Mouse (Mus musculus) kidney, adult 11 months (tissue): ENCODE results near the gene A530016L24Rik.

Experiments
- DNase-seq: peaks from one replicate; pipeline ENCODE4 v3.0.0; 2022

The A530016L24Rik gene

GRCm38 (mm10) chr12:112506267-112506666, 17.0 kb downstream of the A530016L24Rik start:
- DNase-seq = no peak

DNA sequence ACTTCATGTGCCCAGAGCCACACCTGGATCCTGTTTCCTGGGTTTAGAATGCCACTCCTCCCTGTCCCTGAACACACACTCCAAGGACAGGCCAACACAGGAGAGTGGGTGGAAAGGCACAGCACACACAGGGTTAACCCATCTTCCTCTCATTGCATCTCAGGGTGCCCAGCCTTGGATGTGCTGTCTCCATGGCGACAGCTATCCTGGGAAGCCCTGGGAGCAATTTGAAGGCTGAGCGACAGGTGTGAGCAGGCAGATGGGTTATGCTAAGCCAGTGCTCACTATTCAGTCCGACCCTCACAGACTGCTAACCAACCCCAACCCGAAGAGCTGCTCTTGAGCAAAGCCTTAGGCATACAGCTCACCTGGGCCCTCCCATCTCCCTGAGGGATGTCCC, 18.0 kb downstream of the A530016L24Rik start:
- DNase-seq = no peak

GRCm38 (mm10) chr12:112507984-112508383, 18.7 kb downstream of the A530016L24Rik start:
- DNase-seq = no peak

DNA sequence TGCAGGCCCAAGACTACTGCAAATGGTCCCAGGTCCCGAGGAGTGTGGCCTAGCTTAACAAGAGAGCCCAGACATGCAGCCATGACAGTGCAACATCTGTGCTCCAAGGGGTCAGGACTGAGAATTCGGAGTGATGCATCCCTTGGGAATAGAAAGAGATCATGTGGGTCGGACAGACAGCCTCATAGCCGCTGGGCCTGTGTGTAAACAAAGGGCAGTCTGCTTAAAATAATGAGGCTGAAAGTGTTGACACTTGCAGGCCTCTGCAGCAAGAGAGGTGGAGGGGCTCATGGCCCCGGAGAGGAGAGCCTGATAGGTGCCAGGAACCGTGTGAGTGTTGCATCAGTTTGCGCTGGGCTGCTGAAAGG, 21.1 kb downstream of the A530016L24Rik start:
- no peak for DNase-seq

DNA sequence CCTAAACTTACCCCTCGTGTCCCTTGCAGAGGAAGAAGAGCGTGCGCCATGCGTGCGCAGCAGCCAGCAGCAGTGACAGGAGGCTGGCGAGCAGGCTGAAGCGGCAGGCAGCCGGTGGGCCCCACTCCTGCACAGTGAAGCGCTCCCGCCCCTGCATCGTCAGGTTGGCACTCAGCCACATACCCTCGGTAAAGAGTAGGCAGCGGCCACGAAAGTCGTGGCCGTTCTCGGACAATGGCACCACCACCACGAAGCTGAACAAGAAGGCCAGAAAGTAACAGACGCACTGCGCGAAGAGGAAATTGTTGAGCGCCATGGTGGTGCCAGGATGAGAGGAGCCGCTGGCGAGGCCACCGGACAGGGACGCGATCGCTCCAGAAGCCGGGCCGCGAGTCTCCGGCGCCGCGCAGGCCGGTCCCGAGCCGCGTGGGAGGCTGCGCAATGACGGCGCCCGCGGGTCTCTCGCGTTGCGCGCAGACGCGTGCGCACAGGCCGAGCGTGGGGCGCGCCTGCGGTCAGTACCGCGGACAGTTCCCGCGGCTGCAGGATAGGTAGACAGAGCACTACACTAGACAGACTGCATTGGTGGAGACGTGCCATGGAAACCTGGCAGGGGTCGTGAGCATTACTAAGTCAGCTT, 21.6 kb downstream of the A530016L24Rik start:
- no peak for DNase-seq

- DNase-seq = no peak
These were observed 25.6 kb downstream of the A530016L24Rik start for GRCm38 (mm10) chr12:112514897-112515296.

DNA sequence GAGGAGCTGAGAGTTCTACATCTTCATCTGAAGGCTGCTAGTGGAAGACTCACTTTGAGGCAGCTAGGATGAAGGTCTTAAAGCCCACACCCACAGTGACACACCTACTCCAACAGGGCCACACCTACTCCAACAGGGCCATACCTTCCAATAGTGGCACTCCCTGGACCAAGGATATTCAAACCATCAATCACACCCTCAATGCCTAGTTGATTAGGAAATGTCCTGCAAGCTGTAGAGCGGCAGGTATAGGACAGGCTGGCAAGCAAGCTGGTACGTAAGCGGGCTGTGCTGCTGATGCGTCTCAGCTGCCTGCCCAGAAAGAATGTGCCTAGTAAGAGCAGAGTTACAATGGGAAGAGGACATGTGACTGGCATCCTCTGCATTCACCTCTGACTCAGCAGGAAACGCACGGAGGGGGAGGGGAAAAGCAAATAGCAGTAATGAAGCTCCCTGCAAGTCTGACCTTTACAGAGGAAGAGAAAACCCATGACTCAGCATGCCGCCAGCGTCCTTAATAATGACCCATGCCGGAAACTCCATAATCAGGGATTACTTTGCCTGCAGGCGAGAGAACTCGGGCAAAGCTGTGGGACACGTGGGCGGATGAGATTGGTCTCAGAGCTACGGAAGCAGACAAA, 27.6 kb downstream of the A530016L24Rik start, which contains the start of gene Tmem179:
TSS of gene Tmem179 (minus strand) at position 51 of the 641 bp plus-strand sequence.
- peak; percentile 79 for DNase-seq

GRCm38 (mm10) chr12:112518105-112518504, 28.9 kb downstream of the A530016L24Rik start:
- no peak for DNase-seq

DNA sequence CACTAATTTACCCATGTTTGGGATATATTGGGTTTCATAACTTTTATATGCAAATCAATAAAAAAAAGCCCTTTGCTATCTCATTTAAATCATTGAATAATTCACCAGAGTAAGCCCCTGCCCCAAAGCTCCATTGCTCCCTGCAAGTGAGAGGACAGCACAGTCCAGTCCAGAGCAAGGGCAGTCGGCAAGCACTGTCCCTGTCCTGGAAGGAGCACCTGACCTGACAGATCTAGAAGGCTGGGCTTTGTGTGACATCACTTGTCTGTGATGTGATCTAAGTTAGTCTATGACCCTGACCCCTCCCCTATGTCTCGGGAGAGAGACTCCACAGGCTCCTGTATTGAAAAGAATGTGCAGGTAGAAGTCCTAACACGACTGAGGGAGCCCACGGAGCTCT, 44.5 kb downstream of the A530016L24Rik start:
- DNase-seq = no peak

GRCm38 (mm10) chr12:112537233-112537632, 48.0 kb downstream of the A530016L24Rik start:
- DNase-seq = no peak

DNA sequence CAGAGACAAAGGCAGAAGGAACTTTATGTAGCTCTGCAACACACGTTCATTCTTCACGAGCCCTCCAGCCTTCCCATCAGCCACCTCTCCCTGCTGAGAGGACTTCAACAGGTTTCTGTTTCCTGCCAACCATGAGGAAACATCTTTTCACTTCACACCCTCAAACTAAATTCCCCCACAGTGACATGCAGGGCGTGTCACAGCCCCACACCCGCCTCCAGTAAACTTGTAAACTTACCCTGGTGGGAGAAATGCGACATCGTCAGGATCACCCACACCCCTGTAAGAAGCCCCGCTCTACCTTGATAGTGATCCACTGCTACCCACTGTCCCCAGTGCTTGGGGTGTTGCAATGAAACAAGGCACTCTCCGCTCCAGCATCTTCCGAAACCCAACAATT, 49.1 kb downstream of the A530016L24Rik start:
- no peak for DNase-seq

GRCm38 (mm10) chr12:112539466-112539965, 50.3 kb downstream of the A530016L24Rik start:
- no peak for DNase-seq

DNA sequence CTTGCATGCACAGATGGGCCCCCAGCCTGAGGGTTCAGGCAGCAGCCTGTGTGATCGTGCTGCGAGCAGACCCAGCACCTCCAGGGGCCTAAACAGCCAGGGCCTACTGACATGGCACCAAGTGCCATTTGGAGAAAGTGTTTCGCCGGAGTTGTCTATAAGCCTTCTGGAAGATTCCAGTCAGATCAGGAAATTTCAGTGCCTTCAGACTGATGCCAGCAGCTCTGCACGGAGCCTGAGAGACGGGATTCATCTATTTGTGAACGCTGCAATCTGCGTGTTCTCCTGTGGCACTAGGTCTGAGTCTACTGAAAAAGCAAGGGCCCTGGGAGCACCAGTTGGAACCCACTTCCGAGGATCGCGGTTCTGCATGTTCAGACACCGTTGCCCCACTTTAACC, 51.1 kb downstream of the A530016L24Rik start:
- no peak for DNase-seq

DNA sequence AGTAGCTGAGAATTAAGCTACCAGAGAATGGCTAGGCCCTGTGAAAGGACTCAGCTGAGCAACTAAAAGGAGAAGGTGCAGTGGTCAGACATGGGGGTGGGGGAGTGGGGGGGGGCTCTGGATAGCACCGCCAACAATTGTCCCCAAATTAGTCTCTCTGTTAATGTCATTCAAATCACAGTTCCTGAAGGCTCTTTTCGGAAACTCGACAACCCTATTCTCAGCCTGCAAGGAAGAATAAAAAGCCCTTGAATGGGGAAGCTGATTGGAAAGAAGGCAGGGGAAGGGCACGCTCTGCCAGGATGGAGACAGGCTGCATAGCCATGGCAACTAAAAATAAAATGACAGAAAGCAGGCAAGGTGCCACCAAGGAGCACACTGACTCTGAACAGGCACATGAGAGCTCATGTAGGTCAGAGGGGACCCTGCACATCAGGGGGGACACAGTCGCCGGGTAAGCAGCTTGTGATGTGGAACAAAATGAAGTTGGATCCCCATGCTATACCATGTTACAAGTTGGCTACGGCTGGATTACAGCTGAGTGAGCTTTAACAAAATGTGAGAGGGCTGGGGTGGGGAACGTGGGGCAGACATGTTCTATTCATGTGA, 52.3 kb downstream of the A530016L24Rik start:
- DNase-seq = no peak

DNA sequence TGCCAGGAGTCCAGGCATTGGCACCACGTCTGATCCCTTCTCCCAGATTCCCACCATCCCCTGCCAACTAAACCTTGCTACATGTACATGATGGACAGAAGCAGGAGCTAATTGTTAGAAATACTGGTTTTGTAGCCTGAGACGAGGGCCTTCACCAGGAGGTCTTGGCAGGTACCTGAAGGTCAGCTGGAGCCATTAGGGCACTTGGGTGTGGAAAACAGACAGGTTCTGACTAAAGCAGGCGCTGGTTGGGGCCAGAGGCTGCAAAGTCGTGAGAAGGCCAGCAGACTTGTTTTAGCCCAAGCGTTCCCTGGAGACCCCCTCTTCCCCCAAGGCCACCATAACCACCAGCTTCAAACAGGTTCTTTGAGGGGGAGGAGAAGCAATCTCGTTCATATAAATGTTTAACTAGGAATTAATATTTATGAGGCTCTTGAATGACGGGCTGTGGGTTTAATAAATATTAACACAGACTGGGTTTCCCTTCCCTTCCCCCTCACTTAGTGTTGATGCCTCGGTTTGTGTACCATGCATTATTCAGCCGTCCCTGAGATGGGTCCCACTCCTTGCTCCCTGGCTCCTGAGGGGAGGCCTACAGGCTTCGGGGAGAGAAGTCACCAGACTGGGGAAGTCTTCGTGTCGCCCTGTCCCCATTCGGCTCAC, 53.1 kb downstream of the A530016L24Rik start:
- DNase-seq = peak; percentile 64

DNA sequence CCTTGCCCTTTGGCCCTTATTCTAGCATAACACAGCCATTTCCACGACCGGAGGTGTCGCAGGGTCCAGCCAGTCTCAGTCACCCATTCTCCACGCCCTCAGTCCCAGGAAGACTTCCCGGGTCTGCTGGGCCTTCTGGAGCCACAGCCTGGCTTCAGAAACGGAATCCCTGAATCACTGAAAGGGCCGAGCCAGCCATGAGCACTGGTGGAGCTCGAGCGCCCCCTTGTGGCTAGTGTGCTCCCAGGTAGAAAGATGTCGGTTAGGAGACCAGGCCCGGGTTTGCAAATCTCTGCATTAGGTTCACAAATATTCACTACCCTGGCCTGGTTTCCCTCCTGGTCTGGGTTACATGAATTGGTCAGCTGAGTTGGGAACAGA, 53.7 kb downstream of the A530016L24Rik start:
- peak; percentile 80 for DNase-seq

GRCm38 (mm10) chr12:112543941-112544340, 54.7 kb downstream of the A530016L24Rik start:
- DNase-seq = no peak

DNA sequence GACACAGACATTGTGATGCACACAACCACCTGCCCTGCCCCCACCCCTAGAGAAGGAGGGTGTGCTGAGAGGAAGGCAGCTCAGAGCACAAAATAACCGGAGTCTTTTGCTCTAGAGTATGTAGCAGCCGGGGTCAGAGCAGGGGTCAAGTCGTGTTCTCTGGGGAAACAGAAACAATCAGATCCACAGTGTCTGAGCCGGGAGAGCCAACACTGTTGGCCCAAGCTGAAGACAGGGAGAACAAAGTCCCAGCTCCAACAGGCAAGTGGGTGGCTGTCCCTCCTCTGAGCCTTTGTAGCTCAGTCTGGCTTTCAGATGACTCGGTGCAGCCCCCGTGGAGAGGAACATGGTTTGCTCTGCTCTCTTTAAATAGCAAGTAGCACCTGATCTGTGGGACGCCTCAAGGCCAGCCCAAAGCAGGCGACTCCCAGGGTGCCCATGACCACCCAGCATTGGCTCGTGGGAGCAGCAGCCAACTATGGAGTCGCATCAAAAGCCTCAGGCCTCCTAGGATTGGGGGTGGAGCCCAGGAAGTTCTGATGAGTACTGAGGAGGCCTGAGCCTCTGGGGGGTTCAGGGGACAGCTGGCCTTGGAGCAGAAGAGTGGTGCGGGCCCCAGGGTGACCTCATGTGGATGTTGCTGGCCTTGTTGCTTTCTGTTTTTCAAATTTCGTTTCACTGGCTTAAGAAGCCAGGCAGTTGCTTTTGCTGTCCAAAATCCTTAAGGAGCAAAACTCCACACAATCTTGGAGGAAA, 55.9 kb downstream of the A530016L24Rik start:
- no peak for DNase-seq

GRCm38 (mm10) chr12:112546110-112546509, 56.9 kb downstream of the A530016L24Rik start:
- DNase-seq = no peak

DNA sequence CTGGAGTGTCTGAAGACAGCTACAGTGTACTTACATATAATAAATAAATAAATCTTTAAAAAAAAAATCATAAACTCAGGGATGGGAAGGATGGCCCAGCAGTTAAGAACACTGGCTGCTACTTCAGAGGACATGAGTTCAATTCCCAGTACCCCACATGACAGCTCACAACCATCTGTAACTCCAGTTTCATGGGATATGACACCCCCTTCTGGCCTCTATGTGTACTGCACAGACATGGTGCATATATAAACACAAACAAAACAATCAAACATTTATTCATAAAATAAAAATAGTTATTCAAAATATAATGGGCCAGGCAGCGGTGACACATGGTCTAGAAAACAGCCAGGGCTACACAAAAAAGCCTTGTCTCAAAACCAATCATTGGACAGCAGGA, 60.0 kb downstream of the A530016L24Rik start:
- no peak for DNase-seq
